Mouse (Mus musculus) erythroblast, embryonic 14.5 days (primary cell): ENCODE measurements around the gene Gm17087.

Experiments used
- GATA1 ChIP-seq: IDR thresholded peaks from 2 replicates; pipeline ENCODE4 v1.6.1; 2012; ENCODE audit warnings: low read length, inconsistent platforms, mixed read lengths
- TAL1 ChIP-seq: IDR thresholded peaks from 3 replicates; pipeline ENCODE4 v1.6.1; 2012; ENCODE audit warnings: low read length, inconsistent platforms, mixed read lengths

DNA sequence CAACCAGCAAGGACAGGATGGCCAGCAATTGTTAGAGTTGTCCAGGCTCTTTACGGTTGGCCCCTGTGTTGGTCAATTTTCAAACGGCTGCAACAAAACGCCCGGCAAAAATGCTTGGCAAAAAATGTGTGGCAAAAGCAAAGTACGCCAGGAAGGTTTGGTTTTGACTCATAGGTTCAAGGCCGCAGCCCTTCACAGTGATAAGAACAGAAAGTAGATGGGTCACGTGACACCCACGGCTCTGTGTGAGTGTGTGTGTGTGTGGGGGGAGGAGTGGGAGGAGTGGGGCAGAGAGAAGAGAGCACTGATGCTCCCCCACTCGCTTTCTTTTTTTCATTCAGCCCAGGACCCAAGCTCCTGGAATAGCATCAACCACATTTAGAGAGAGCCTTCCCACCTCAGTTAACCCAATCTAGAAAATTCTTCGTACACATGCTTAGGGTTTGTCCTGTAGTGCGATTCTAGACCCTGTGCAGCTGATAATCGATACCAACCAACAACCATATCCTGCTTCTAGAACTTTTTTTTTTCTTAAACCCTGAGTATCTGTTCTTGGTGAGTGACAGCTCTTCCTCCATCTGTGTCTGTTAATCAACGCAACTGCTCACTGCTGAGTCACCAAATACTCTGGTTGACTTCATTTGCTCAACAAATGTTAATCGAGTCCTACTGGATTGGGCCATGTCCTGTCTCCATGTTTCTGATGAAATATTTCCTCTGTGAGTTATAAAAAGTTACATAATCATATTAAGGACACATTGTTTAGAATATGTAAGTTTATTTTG lies 4.5 kb downstream of the Gm17087 start:
- TF ChIP-seq TAL1 (no peak), GATA1 (no peak)
